Mouse (Mus musculus) layer of hippocampus, adult 9-10 months (tissue): ENCODE data around the gene Metap1.

Experiments used
- DNase-seq: peaks from one replicate; pipeline ENCODE4 v3.0.0; 2022; ENCODE audit warnings: low spot score

The Metap1 gene

GRCm38 (mm10) chr3:138452169-138452568 is 37.1 kb downstream of the Metap1 start:
- DNase-seq: no peak

GRCm38 (mm10) chr3:138448077-138448860 is 41.0 kb downstream of the Metap1 start:
- DNase-seq: no peak

GRCm38 (mm10) chr3:138443465-138443771 is 45.9 kb downstream of the Metap1 start:
- DNase-seq: no peak

GRCm38 (mm10) chr3:138442612-138443464 is 46.5 kb downstream of the Metap1 start, which contains the start of gene Adh5:
TSS of gene Adh5 (plus strand) at chr3:138443093.
- peak; percentile 57 for DNase-seq

- no peak for DNase-seq
Measured at GRCm38 (mm10) chr3:138442203-138442602, 47.1 kb downstream of the Metap1 start.

GRCm38 (mm10) chr3:138438716-138439115 is 50.6 kb downstream of the Metap1 start:
- DNase-seq: no peak

GRCm38 (mm10) chr3:138431835-138432234 is 57.5 kb downstream of the Metap1 start:
- no peak for DNase-seq

- DNase-seq: no peak
Measured at GRCm38 (mm10) chr3:138430360-138430976, 58.8 kb downstream of the Metap1 start.

- DNase-seq: no peak
Measured at GRCm38 (mm10) chr3:138424247-138424646, 65.1 kb downstream of the Metap1 start.

GRCm38 (mm10) chr3:138423664-138424063 is 65.7 kb downstream of the Metap1 start:
- no peak for DNase-seq

GRCm38 (mm10) chr3:138420385-138420784 is 68.9 kb downstream of the Metap1 start:
- DNase-seq: no peak

GRCm38 (mm10) chr3:138419369-138419768 is 69.9 kb downstream of the Metap1 start:
- no peak for DNase-seq

- no peak for DNase-seq
Measured at GRCm38 (mm10) chr3:138415121-138415690, 74.1 kb downstream of the Metap1 start, which contains the start of gene Adh4. TSS of gene Adh4 (plus strand) at chr3:138415466.

- no peak for DNase-seq
Measured at GRCm38 (mm10) chr3:138410211-138410610, 79.1 kb downstream of the Metap1 start.

- DNase-seq: no peak
Measured at GRCm38 (mm10) chr3:138409585-138409984, 79.7 kb downstream of the Metap1 start.
